Mouse (Mus musculus) brain, adult 2 months (tissue): ENCODE measurements around the gene Cadps2.

Source experiments
- DNase-seq: peaks from one replicate; pipeline ENCODE4 v3.0.0; 2011; ENCODE audit warnings: low read depth, low spot score

The Cadps2 gene

DNA sequence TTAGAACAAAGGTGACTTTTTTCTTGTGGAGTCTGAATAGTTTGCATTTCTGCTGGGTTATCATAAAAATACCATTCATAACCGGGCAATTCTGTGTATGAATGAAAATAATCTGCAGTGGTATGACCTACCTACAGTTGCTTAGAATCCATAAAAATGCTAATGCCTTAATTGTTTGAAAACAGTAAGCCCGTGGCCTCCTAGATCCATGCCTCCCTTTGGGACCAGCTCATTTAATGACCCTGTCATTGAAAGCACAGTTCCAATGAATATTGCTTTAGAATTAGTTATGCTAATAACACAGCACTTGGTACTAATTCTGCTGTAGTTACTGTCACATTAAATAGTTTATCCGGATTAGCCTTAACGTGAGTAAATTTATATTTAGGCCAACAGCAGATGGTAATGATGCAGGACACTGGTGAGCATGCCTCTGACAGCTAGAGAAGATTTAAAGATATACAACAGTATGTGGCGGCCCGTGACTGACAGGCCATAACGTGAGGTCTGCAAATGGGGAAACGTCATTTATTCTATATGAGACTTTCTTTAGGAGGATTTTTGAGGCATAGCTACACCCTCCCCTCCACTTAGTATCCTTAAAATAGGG is 477.3 kb downstream of the Cadps2 start:
- no peak for DNase-seq

DNA sequence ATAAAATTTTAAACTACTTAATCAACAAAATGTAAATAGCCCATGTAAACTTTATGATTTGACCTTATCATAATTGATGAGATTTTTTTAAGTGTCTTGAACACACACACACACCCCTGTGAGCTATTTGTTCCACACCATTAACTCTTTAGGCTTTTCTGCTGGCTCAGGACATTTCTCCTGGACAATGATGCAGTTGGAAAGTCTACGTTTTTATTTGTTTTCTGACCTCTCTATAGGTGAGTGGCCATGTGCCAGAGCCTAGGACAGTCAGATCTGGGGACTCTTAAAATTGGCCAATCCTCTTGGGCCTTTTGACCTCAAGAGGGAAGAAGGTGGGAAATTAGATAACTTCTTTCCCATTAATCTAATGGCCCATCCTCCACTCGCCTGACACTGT is 478.6 kb downstream of the Cadps2 start:
- no peak for DNase-seq

DNA sequence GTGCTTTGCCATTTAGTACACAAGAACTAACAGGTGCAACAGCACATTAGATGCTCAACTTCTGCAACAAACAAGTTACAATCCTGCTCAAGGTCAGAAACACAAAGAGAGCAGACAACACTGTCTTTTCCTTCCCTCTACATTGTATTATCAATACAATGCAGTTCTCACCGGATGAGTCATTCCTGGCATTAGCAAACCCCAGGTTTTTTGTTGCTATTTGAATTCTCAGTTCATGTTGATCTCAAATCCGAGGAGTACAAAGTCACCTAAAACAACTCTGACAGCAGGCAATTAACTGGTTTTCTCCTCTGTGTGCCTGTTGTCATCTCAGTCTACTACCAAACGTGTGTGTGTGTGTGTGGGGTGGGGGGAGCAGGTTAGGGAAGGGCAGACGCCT is 483.1 kb downstream of the Cadps2 start:
- peak; percentile 37 for DNase-seq

DNA sequence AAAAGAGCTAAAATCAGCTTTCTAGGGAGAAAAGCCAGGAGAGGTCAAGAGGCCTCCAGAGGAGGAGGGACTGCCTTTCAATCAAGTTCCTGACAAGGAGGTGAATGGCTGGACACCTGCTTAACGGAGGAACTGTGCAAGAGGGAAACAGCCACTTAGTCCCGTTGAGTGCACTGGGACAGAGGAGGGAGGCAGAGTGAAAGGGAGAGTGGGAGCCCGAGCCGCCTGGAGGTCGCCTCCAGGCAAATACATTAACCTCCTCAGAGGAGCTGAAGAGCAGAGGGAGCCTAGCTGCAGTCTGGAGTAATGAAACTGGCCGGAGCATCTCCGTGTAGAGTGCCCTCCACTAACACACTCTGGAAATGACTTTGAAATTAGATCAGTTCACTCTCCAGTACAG is 485.7 kb downstream of the Cadps2 start:
- no peak for DNase-seq

DNA sequence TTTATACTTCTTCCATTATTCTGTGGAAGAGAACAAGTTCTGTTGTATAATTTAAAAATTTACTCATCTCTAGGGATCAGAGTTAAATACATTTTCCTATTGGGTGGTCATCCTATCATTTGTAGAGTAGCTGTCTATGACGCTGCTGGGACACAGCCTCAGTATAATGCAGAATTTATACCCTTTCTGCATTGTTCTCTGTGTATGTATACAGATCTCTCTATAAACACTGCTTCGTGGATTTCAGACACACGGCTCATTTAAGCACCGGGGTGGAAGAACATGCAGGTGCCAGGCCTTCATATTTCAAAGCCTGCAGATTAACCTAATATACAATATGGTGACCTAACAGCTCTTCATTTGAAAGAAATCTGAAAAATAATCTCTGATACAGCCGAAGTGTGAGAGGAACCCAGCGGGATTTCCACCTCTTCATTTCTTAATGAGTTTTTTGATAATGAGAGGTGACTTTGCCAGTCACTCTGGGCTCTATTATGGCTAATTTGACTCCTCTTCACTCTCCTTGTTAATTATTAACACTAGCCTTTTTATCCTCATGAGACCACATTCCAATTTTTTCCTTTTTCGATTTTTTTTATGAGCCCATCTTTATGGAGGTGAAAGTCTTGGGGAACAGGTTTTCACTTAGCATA is 501.7 kb downstream of the Cadps2 start:
- no peak for DNase-seq

DNA sequence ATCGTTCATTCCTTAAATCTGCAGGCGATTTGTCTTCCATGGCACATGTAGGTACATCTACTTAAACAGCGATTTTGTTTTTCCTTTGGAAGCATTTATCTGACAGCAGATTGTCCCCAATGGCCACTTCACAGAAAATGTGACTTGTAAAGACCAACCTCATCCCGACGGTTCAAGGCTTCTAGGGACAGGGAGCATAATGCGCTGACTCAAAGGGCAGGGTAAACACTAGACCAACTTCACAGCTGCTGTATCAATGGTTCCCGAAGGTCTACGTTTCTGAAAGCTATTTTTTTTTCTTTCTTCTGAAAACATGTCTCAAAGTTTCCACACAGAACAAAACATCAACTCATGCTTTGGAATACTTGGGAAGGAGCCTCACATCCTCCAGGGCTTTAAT is 524.3 kb downstream of the Cadps2 start:
- no peak for DNase-seq

DNA sequence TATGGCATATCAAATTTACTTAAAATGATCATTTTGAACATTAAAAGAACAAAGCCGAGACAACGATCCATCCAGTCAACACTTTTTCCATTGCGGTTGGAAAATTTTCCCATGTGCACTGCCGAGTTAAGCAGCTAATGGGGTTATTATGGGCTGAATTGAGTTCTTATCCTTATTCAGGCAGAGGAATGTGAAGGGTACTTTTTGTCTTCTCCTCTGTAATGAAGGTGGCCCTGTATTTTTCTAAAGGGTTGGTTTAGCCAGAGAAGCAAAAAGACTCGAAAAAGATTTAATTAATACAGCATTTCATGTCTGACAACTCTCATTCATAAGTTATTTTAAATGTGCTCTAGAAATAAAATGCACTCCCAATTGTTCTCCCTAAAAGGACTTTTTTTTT is 524.9 kb downstream of the Cadps2 start:
- no peak for DNase-seq

DNA sequence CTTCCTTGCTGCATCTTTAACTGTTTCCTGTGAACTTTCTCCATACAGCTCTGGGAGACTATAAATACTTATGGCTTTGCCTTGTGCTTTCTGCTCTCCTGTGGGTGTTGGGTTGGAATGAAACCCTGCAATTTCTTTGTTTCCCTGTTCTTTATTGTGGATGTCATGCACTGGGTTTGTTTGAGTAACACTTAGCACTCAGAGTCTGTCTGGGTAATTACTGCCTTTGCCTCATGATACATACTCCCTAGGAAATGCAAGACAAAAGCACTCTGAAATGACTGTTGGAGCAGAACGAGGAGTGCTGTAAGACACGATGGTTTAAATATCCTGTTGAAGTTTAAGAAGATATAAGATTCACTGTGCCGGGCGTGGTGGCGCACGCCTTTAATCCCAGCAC is 533.2 kb downstream of the Cadps2 start:
- DNase-seq, result peak; percentile 17

DNA sequence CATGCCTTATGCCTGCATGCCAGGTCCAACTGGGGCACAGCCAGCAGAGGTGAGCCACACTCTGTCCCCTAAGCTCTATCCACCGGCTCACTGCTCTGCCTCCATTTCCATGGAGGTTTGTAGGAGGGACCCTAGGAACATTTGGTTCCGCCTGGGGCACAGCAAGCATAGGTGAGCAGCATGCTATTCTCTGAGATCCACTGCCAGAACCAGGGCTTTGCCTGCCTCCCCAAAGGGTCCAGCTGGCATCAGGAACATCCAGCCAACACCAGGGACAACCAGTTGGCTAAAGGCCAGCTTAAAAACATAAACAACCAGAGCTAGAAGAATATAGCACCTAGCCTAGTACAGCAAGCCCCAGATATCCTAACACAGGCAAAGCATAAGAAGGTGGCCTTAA is 540.6 kb downstream of the Cadps2 start:
- DNase-seq, result peak; percentile 88

DNA sequence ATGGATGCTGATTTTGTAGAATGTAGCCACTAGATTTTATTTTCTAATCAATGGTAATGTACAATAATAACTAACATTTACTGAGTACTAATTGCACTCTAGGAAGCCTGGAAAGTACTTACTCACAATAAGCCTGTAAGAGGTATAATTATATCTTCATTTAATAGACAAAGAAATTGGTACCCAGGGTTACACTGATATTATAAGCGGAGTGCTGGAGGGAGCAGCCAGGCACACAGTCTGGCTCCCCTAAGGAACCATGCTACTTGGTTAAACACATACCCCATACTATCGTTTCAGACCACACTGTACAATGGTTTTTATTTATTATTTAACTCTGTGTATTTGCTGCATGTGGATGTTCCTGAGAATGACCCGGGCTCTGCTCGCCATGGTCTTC is 544.5 kb downstream of the Cadps2 start:
- peak; percentile 13 for DNase-seq

DNA sequence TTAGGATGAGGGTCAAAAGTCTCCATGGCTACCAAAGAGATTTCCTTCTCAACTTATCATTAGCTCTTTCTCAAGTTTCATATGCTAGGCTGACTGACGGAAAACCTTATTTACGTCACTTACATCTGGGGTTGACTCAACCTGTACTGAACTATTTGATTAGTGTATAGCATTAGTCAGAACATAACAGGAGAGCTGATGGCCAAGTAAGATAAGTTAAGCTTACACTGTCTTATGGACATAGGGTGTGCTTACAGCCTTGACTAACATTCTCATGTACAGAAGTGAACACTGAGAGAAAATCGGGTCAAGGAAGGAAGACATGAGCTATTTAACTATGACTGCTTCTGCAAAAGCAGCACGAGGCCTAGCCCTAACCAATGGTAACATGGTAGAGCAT is 550.5 kb downstream of the Cadps2 start:
- no peak for DNase-seq

DNA sequence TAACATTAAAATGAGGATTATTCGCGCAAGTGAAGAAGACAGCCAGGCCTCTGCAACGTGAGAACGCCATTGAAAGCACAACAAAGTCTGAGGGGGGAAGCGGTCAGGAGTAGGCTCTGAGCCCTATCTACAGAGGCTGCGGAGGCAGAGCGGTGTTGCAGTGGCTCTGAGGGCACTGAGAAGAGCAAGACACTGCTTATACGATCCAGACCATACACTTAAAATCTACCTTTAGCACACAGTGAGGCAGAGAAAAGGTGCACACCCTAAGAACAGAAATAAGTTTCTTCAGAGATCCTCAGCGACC is 557.8 kb downstream of the Cadps2 start:
- no peak for DNase-seq

DNA sequence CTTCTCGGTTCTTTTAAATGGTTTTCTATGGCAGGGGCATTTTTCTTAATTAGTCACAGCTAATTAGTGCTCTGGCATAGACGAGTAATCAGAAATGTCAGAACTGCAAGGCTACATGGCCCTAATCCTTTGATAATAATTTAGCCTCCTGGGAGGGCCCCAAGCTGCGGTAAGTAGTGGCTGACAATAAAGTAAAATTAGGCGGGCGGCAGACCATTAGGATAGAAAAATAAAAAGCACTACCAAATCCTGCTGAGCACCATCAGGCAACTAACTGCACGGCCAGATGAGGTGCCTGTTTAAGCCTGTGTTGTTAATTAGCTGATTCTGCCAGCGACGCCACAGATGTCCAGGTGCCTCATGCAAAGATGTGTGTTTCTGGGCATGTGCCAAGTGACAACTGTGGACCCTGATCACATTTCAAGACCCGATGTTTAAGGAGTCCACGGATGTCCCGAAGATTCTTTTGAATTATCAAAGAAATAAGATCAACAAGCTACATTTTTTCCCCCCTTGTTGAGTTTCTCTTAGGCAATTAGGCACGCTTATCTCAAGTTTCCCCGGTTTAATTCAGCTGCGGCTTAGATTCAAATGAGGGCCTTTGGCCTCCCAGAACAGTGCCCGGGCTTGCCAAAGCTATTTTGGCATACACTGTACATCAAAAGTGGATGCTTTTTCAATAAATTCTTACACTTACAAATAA is 558.3 kb downstream of the Cadps2 start:
- no peak for DNase-seq

DNA sequence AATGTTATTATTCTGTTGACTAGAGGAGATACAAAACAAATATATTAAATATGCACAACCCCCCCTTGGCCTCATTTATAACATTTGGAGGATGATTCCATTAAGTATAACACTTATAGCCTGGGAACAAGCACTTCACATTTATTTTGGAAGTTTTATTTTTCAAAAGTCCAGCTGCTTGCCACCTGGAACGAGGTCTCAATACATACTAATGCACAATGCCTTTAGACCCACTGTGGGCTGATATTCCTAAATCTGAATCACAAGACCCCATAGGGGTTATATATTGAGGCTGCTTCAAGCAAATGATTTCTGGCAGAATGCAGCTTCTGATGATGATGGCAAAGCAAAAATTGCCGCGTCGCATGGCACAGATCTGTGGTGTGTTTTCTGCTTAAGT is 565.7 kb downstream of the Cadps2 start:
- no peak for DNase-seq

DNA sequence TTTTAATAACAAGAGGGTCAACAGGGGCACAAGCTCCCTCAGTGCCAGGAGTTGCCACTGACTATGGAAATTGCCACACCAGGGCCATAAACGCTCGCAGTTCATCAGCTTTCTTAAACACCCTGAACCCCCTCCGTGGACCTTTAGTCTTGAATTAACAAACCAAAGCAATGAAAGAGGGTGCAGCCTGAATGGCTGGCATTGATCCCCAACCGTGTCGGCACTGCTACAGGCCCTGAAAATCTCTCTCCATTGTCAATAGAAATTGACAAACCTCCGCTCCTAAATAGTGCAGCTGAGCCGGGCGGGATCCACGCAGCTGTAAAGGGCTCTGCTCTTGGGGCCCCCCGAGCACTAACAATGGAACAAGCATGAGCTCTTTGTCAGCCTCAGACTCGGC is 566.2 kb downstream of the Cadps2 start:
- DNase-seq, result no peak

DNA sequence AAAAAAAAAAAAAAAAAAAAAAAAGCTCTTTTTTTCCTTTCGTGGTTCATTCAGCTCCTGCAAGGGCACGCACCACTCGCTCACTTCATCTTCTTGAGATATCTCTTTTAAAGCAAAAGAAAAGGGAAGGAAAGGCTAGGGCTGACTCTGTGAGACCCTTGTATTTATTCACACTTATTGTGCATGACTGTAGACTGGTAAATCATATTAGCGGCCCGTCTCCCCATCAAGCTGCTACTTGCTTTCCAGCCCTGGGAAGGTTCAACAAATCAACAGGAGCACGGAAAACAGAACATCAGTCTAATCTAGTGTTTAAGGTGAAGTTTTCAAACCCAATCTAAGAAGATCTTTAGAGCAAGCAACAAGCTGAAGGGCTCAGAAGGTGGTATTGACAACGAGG is 566.7 kb downstream of the Cadps2 start:
- no peak for DNase-seq

DNA sequence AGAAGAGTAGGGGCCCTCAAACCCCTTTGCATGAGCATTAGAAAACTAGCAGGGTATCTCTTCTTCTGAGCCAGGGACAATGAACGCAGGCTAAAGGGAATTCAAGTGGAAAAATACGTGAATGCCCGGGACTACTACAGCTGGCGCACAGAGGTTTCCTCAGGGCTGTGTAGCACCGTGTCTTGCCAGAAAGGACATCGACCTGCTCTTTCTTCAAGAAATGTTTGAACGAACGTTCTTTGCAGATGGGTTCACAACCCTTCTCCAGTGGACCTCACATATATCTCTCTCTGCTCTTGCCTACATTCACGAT is 578.5 kb downstream of the Cadps2 start:
- no peak for DNase-seq

DNA sequence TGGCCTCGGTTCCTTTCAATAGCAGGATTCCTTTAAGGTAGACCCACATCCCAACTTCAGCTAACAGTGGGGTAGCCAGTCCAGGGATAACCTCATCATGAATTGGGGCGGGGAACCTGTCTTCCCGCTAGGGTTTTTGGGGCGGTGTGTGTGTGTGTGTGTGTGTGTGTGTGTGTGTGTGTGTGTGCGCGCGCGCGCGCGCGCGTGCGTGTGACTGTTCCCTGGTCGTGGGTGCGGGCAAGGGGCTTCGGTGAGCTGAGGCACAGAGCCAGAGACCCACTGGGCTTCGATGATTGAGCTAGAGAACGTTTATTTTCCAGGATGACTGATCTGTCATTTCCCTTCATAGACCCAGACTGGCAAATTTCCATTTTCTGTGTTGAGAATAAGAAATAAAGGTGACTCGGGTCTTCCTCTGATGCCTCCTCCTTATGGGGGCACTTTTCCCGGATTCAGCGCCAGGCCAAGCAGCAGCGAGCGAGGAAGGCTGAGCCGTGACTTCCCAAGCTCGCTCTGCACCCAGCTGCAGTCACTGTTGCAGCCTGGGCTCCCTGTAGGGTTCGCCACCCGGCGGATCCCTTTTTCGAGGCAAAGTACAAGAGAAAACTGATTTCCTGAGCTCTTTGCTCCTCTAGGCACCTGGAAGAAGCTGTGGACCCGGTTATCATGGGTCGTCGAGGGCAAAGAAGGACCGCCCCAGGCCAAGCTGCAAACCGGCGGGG is 579.0 kb downstream of the Cadps2 start:
- DNase-seq, result no peak

DNA sequence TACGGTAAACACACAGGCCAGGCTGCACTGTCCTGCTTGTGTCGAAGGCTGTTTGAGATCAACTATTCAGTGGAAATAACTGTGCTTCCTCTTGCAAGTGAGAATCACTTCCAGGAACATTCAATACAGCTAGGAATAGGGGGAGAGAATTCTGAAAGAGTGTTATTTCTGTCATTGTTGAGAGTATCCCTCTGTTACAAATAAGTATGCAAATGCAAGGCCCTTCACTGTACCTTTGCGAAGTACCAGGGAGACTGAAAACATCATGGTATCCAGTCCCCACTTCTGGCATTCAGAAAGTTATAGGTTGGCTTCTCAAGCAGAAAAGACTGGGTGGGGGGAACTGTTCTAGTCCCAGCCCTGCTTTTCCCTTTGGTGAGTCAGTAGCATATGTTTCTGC is 581.2 kb downstream of the Cadps2 start:
- DNase-seq, result no peak

DNA sequence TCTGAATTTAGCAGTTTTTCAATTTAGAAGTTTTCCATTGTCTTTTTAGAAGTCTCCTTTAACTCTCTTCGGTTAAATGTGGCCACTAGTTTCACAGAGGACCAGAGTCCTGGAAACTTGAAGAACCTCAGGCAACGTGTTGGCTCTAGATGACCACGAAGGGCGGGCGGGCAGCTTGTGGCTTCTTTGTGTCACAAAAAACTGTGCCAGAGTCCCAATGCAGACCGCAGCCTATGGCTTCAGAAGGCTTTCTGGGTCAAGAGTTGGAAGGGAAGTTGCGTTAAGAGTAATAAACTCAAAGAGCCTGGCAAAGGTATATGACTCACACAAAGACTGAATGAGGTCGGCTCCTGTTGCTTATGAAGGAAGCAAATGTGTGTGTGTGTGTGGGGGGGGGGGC is 584.1 kb downstream of the Cadps2 start:
- DNase-seq, result no peak

DNA sequence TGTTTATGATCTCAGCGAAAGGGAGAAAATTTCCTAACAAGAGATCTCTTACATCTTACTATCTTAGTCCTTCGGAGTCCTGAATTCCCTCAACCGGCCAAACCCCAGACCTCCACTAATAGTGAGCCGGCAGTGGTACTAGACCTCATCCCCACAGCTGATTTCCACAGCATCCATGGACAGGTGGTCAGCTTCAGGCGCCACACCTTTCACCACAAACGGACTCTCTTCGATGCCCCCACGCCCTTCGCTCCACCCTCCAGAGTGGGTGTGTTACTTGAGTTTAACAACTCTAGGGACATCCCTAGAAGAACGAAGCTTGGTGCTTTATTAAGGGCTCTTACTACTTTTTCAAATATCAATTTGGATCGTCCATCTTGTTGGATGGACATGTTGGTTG is 584.6 kb downstream of the Cadps2 start:
- no peak for DNase-seq

DNA sequence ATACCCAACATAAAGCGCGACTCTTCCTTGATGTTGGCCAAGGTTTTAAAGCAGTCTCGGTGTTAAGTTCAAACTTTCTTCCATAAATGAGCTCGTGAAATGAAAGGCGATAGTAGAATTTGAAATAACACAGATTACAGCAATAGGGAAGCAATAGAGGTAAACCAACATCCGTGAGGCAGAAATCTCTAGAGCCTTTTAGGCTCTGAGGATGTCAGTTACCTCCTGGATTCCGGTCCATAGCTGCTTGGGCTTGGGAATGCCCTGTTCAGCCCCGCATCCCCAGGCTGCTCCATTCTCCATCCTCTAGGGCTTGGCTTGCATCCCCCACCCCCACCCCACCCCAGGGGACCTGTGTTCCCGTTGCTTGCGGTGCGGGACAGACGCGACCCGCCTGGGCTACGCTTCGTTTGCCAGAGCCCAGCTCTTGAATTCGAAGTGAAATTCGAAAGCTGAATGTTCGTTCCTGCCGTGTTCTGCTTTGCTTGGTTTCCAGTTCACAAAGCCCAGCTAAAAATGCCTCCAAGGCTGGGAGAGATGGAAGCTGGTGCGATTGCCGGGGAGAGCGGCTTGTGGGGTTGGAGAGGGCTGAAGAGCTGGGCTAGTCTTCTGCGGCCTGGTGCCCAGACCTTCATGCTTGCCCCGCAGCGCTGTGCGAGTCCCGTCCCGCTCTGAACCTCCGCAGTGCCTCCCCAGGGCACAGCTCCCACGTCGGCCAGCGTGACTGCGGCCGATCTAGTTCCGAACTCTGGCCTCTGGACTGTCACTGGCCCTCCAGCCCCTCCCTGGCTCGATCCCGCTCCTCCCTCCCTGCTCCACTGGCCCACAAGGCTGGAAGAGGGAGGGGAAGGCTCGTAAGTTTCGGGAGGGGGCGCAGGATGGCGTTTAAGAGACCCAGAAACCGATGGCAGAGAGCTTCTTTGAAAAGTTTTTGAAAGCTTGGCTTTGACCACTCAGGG is 585.6 kb downstream of the Cadps2 start:
- no peak for DNase-seq
